Comparison of ENCODE assay signal across 14 mouse cellular contexts in the genomic region with DNA sequence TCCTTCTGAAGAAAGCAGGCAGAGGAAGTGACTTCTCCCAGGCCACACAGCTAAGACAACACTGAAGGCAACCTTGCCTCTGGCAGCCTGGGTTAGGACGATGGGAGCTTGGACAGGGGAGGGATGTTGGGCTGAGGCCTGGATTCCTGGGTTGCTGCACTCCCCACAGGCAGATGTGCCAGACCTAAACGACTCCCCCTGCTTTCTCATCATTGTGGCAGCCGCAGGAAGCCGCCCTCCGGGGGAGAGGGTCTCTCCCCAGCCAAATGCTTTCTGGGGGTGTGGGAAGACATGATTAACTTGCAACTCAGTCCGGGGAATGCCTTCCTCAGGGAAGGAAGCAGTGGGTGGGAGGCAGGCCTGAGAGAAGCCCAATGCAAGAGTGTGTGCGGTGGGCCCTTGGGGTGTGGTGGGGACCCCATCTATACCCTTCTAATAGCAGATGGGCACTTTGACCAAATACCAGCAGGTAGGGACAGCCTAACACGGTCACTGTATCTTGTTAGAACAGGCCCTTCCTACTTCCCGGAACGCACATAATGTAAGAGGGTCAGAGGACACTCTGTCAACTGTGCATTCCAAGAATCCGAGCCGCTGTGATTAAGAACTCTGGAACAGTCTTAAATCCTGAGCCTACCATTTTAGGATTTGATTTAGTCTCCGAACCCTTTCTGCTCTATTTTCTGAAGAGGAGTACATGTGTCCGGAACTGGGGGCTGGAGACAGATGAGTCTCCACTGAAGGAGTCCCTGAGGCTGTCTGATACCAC. TPM values are rescaled to one million over a fixed set of nuclear protein-coding genes. Genes with fewer than 3 reads are reported as not detected.
A peak's percentile ranks its signal among the peaks of the same experiment; 100 is the strongest.
DNase-seq lines count a peak whose midpoint lies in the region; ATAC-seq and TF ChIP-seq lines count a peak whose summit lies in the region.
"Had no signal": no experiment of that assay in that cellular context is flagged by ENCODE, and none has a peak within 500 bp of the region (broad histone marks: within the 10 kb centered on the region; RNA-seq: fewer than 3 reads in every experiment).

No protein-coding gene starts in this region.

- H3K4me2 ChIP-seq in kidney, embryonic 14.5 days (replicated peaks; ENCODE audit: low read depth, low read length), result no peak overlapping the region
- no peak overlapping the region for H3K4me2 ChIP-seq in heart, postnatal 0 days (ENCODE audit: low read depth, low read length)
- H3K4me2 ChIP-seq in forebrain, embryonic 11.5 days (ENCODE audit: low read depth, low read length, severe bottlenecking), result no peak overlapping the region
- H3K4me2 ChIP-seq: neural tube, embryonic 12.5 days had no signal

- TF ChIP-seq EP300 in heart, postnatal 0 days (IDR thresholded peaks at IDR 0.05; ENCODE audit: low read depth), result peak; percentile 68; the same call in 1 of the 2 replicates

- H3K4me3 ChIP-seq in kidney, embryonic 14.5 days (ENCODE audit: low read length), result no peak overlapping the region
- no peak overlapping the region for H3K4me3 ChIP-seq in spleen, adult 2 months (ENCODE audit: extremely low read depth, insufficient read depth, insufficient read length)
- H3K4me3 ChIP-seq in heart, postnatal 0 days (ENCODE audit: low read depth, low read length), result no peak overlapping the region
- no peak overlapping the region for H3K4me3 ChIP-seq in forebrain, embryonic 11.5 days (ENCODE audit: low read depth, low read length)
- H3K4me3 ChIP-seq: neural tube, embryonic 12.5 days had no signal

- no peak for ATAC-seq in kidney, embryonic 14.5 days (ENCODE audit: low FRiP score, low TSS enrichment)
- ATAC-seq in heart, postnatal 0 days (ENCODE audit: insufficient read depth, low read depth), result peak; percentile 12
- ATAC-seq in forebrain, embryonic 11.5 days (replicated peaks; ENCODE audit: low FRiP score), result no peak

- 32% methylated on average over 14 of the region's 14 CpGs for WGBS in kidney, embryonic 14.5 days
- 79% methylated on average over 14 of the region's 14 CpGs for WGBS in spleen, adult 2 months
- 44% methylated on average over 14 of the region's 14 CpGs for WGBS in heart, postnatal 0 days
- 49% methylated on average over 14 of the region's 14 CpGs for WGBS in forebrain, embryonic 11.5 days

- no peaks in the 10 kb centered on the region for H3K27me3 ChIP-seq in kidney, embryonic 14.5 days (ENCODE audit: control insufficient read depth, insufficient read depth, low read length)
- H3K27me3 ChIP-seq in spleen, adult 2 months (ENCODE audit: control insufficient read depth, insufficient read depth, low read length), result no peaks in the 10 kb centered on the region
- 0 out of 2 replicates have a peak, but pooled peaks cover 7% of the 10 kb centered on the region for H3K27me3 ChIP-seq in heart, postnatal 0 days (ENCODE audit: control insufficient read depth, insufficient read depth, low read length)
- no peaks in the 10 kb centered on the region for H3K27me3 ChIP-seq in forebrain, embryonic 11.5 days (ENCODE audit: control insufficient read depth, insufficient read depth, low read length)
- H3K27me3 ChIP-seq: neural tube, embryonic 12.5 days had no signal

- peaks cover 67% of the 10 kb centered on the region for H3K4me1 ChIP-seq in kidney, embryonic 14.5 days (ENCODE audit: control insufficient read depth, insufficient read depth, low read length)
- H3K4me1 ChIP-seq in spleen, adult 2 months (ENCODE audit: control insufficient read depth, insufficient read depth, insufficient read length), result no peaks in the 10 kb centered on the region
- peaks cover 12% of the 10 kb centered on the region for H3K4me1 ChIP-seq in heart, postnatal 0 days (ENCODE audit: control insufficient read depth, insufficient read depth)
- H3K4me1 ChIP-seq in forebrain, embryonic 11.5 days (replicated peaks; ENCODE audit: control insufficient read depth, insufficient read depth, low read length), result no peaks in the 10 kb centered on the region

- peak overlapping the region; percentile 66 for H3K27ac ChIP-seq in kidney, embryonic 14.5 days (ENCODE audit: low read depth, low read length)
- 0 out of 2 replicates have a peak overlapping the region, but pooled peaks have one; percentile 29 for H3K27ac ChIP-seq in spleen, adult 2 months (ENCODE audit: insufficient read depth, low read length)
- peak overlapping the region; percentile 81 for H3K27ac ChIP-seq in heart, postnatal 0 days (ENCODE audit: low read depth)
- H3K27ac ChIP-seq in forebrain, embryonic 11.5 days (ENCODE audit: low read depth, low read length), result no peak overlapping the region
- H3K27ac ChIP-seq: liver, embryonic 14.5 days; neural tube, embryonic 12.5 days had no signal

- no peak overlapping the region for H3K9ac ChIP-seq in kidney, embryonic 14.5 days (ENCODE audit: low read depth, low read length)
- H3K9ac ChIP-seq in heart, postnatal 0 days (replicated peaks; ENCODE audit: low read depth, low read length), result no peak overlapping the region
- no peak overlapping the region for H3K9ac ChIP-seq in forebrain, embryonic 11.5 days (ENCODE audit: low read length)
- H3K9ac ChIP-seq: liver, embryonic 14.5 days; neural tube, embryonic 12.5 days had no signal

- DNase-seq in kidney, adult 8-10 months, result no peak
- DNase-seq in spleen, adult 2 months (ENCODE audit: low read depth in 1 of 2, low spot score in 2 of 2), result no peak
- DNase-seq in spleen, postnatal 14 days (ENCODE audit: low spot score in 2 of 2), result no peak
- DNase-seq in heart, postnatal 0 days (ENCODE audit: low spot score), result peak; percentile 26
- peak; percentile 36 for DNase-seq in testis, postnatal 14 days (ENCODE audit: low spot score)
- no peak for DNase-seq in B cell, adult 2 months
- DNase-seq in forebrain, embryonic 11.5 days (ENCODE audit: low spot score), result no peak
- DNase-seq: adrenal gland, adult 2 months; cerebellum, postnatal 25 days had no signal

- H3K9me3 ChIP-seq in kidney, embryonic 14.5 days (ENCODE audit: control insufficient read depth, low read length), result no peaks in the 10 kb centered on the region
- H3K9me3 ChIP-seq in heart, postnatal 0 days (replicated peaks; ENCODE audit: control insufficient read depth, low read length), result no peaks in the 10 kb centered on the region
- no peaks in the 10 kb centered on the region for H3K9me3 ChIP-seq in forebrain, embryonic 11.5 days (ENCODE audit: control insufficient read depth, low read length)
- H3K9me3 ChIP-seq: G1E; neural tube, embryonic 12.5 days had no signal

- TF ChIP-seq POLR2A in spleen, adult 2 months (IDR thresholded peaks at IDR 0.05; ENCODE audit: low read depth, low read length), result no peak

- no peaks in the 10 kb centered on the region for H3K36me3 ChIP-seq in kidney, embryonic 14.5 days (ENCODE audit: control insufficient read depth, insufficient read depth, low read length)
- no peaks in the 10 kb centered on the region for H3K36me3 ChIP-seq in spleen, adult 2 months (ENCODE audit: control insufficient read depth, insufficient read depth, low read length)
- no peaks in the 10 kb centered on the region for H3K36me3 ChIP-seq in heart, postnatal 0 days (replicated peaks; ENCODE audit: control insufficient read depth, insufficient read depth, low read length)
- H3K36me3 ChIP-seq in forebrain, embryonic 11.5 days (ENCODE audit: control insufficient read depth, insufficient read depth, low read length), result no peaks in the 10 kb centered on the region
- H3K36me3 ChIP-seq: G1E; neural tube, embryonic 12.5 days had no signal

- no peak for TF ChIP-seq CTCF in spleen, adult 2 months (IDR thresholded peaks at IDR 0.05; ENCODE audit: extremely low read depth, insufficient read depth, insufficient read length, insufficient replicate concordance)
- TF ChIP-seq CTCF in heart, postnatal 0 days (IDR thresholded peaks at IDR 0.05; ENCODE audit: low read depth), result no peak

RNA-seq across cellular contexts. Expression of a gene that starts 4.6 kb away (rescaled TPM):
- polyA plus RNA-seq in kidney, embryonic 14.5 days (2014; fragmentation: Nextera tagmentation; extraction: Ambion mirVana), result 4.4 and 4.8 TPM in 2 replicates
- polyA plus RNA-seq in spleen, adult 2 months (2012; rRNA removed), result 12.6 and 20.1 TPM in 2 replicates
- 4.5 and 8.6 TPM in 2 replicates for total RNA-seq in heart, postnatal 0 days (2014; rRNA removed; ENCODE audit: low replicate concordance)
- polyA plus RNA-seq in heart, postnatal 0 days (2015; fragmentation: Nextera tagmentation; extraction: Ambion mirVana), result 8.2 and 8.4 TPM in 2 replicates
- 1.4 and 2.3 TPM in 2 replicates for polyA plus RNA-seq in forebrain, embryonic 11.5 days (2014; fragmentation: Nextera tagmentation; extraction: Ambion mirVana)
- total RNA-seq: G1E had no signal
- polyA plus RNA-seq: G1E had no signal

RNA-seq across cellular contexts. Expression of a gene that starts 17.3 kb away (rescaled TPM):
- polyA plus RNA-seq in kidney, embryonic 14.5 days (2014; fragmentation: Nextera tagmentation; extraction: Ambion mirVana), result 0.13 TPM in 1 of 2 replicates, not detected in the other
- polyA plus RNA-seq in spleen, adult 2 months (2012; rRNA removed), result 0.23 and 0.34 TPM in 2 replicates
- not detected in 2 replicates for total RNA-seq in heart, postnatal 0 days (2014; rRNA removed; ENCODE audit: low replicate concordance)
- polyA plus RNA-seq in heart, postnatal 0 days (2015; fragmentation: Nextera tagmentation; extraction: Ambion mirVana), result 0.15 and 0.16 TPM in 2 replicates
- polyA plus RNA-seq in forebrain, embryonic 11.5 days (2014; fragmentation: Nextera tagmentation; extraction: Ambion mirVana), result not detected in 2 replicates
- total RNA-seq: adrenal gland, adult 2 months had no signal
- polyA plus RNA-seq: adrenal gland, adult 2 months; G1E; liver, embryonic 14.5 days; neural tube, embryonic 12.5 days; small intestine, adult 2 months had no signal

RNA-seq across cellular contexts. Expression of a gene that starts 23.1 kb away (rescaled TPM):
- 2.3 and 2.5 TPM in 2 replicates for polyA plus RNA-seq in kidney, embryonic 14.5 days (2014; fragmentation: Nextera tagmentation; extraction: Ambion mirVana)
- 0.21 and 0.48 TPM in 2 replicates for polyA plus RNA-seq in spleen, adult 2 months (2012; rRNA removed)
- 0.12 TPM in 1 of 2 replicates, not detected in the other for total RNA-seq in heart, postnatal 0 days (2014; rRNA removed; ENCODE audit: low replicate concordance)
- not detected in 2 replicates for polyA plus RNA-seq in heart, postnatal 0 days (2015; fragmentation: Nextera tagmentation; extraction: Ambion mirVana)
- polyA plus RNA-seq in forebrain, embryonic 11.5 days (2014; fragmentation: Nextera tagmentation; extraction: Ambion mirVana), result 0.80 and 0.99 TPM in 2 replicates
- polyA plus RNA-seq: G1E; small intestine, adult 2 months had no signal

RNA-seq across cellular contexts. Expression of a gene that starts 33.9 kb away (rescaled TPM):
- polyA plus RNA-seq in kidney, embryonic 14.5 days (2014; fragmentation: Nextera tagmentation; extraction: Ambion mirVana), result 1.1 and 1.2 TPM in 2 replicates
- 0.07 and 0.09 TPM in 2 replicates for polyA plus RNA-seq in spleen, adult 2 months (2012; rRNA removed)
- 0.89 TPM in 1 of 2 replicates, not detected in the other for total RNA-seq in heart, postnatal 0 days (2014; rRNA removed; ENCODE audit: low replicate concordance)
- polyA plus RNA-seq in heart, postnatal 0 days (2015; fragmentation: Nextera tagmentation; extraction: Ambion mirVana), result 0.05 and 0.14 TPM in 2 replicates
- polyA plus RNA-seq in forebrain, embryonic 11.5 days (2014; fragmentation: Nextera tagmentation; extraction: Ambion mirVana), result 1.5 and 1.6 TPM in 2 replicates
- total RNA-seq: G1E had no signal
- polyA plus RNA-seq: G1E; small intestine, adult 2 months had no signal

Comparison
In these comparisons a context has a peak if more than half of its experiments do, and no peak if none do; other contexts are left out.
1. DNase-seq: peak in heart, postnatal 0 days (single experiment) and testis, postnatal 14 days (single experiment); none in kidney, adult 8-10 months (0 of 2), spleen, adult 2 months (0 of 2), spleen, postnatal 14 days (0 of 2), B cell, adult 2 months (0 of 2) and forebrain, embryonic 11.5 days (single experiment).